Mouse (Mus musculus) ES-Bruce4 (cell line): ENCODE data around the gene Fam206a. TPM values are rescaled to one million over a fixed set of nuclear protein-coding genes. Genes with fewer than 3 reads are reported as not detected.

Source experiments
- H3K27ac ChIP-seq: 2 replicates; pipeline ENCODE4 v1.5.1; 2012; ENCODE audit warnings: low read length, inconsistent platforms; ENCODE audit not compliant: insufficient read depth
- H3K27me3 ChIP-seq: 2 replicates; pipeline ENCODE4 v1.6.1; 2012; ENCODE audit warnings: mild to moderate bottlenecking, low read length, inconsistent platforms; ENCODE audit not compliant: control insufficient read depth, poor library complexity, insufficient read depth, severe bottlenecking
- H3K36me3 ChIP-seq: 2 replicates; pipeline ENCODE4 v1.6.1; 2012; ENCODE audit warnings: inconsistent platforms, mild to moderate bottlenecking, low read length, moderate library complexity; ENCODE audit not compliant: control insufficient read depth, poor library complexity, insufficient read depth, severe bottlenecking
- H3K4me1 ChIP-seq: one replicate; pipeline ENCODE4 v1.8.1; 2011; ENCODE audit warnings: low read length; ENCODE audit not compliant: control insufficient read depth, insufficient read depth
- H3K4me3 ChIP-seq: 2 replicates; pipeline ENCODE4 v1.5.1; 2011; ENCODE audit warnings: low read depth, mild to moderate bottlenecking, low read length
- H3K9ac ChIP-seq: 2 replicates; pipeline ENCODE4 v1.6.1; 2012; ENCODE audit warnings: low read depth, mild to moderate bottlenecking, inconsistent platforms; ENCODE audit not compliant: poor library complexity, severe bottlenecking
- H3K9me3 ChIP-seq: replicated peaks from 2 replicates; pipeline ENCODE4 v1.6.1; 2012; ENCODE audit warnings: mild to moderate bottlenecking, low read length, inconsistent platforms; ENCODE audit not compliant: control insufficient read depth, poor library complexity, insufficient read depth, severe bottlenecking
- EP300 ChIP-seq: IDR thresholded peaks from 2 replicates; pipeline ENCODE4 v1.6.1; 2011; ENCODE audit warnings: low read depth, low read length; ENCODE audit not compliant: insufficient read depth
- POLR2A ChIP-seq: IDR thresholded peaks from one replicate; pipeline ENCODE4 v1.8.1; 2011; ENCODE audit warnings: low read length; ENCODE audit not compliant: insufficient read depth
- polyA plus RNA-seq: library from polyadenylated mRNA; stranded (reverse); fragments of >200 nt; gene quantifications from 2 replicates; pipeline ENCODE4 v1.2.4, GENCODE M21; 2011; ENCODE audit warnings: low read depth; ENCODE audit not compliant: missing spikeins, insufficient read depth, insufficient read length

Fam206a gene
- polyA plus RNA-seq, 1 experiment: 15.9 TPM

- H3K27ac ChIP-seq: peak overlapping the region; percentile 89
- no peaks in the 10 kb centered on the region for H3K27me3 ChIP-seq
- peak overlapping the region; percentile 13; the same call in 1 of the 2 replicates for H3K9ac ChIP-seq
- H3K4me1 ChIP-seq: peaks cover 5% of the 10 kb centered on the region
- no peaks in the 10 kb centered on the region for H3K36me3 ChIP-seq
- H3K9me3 ChIP-seq: no peaks in the 10 kb centered on the region
- no peak overlapping the region for H3K4me3 ChIP-seq
- peak; percentile 87 for TF ChIP-seq EP300
- TF ChIP-seq POLR2A: no peak
These were observed 56.6 kb downstream of the Fam206a start for GRCm38 (mm10) chr4:56858733-56859132.

Other genes with a start within 250 kb of the Fam206a start
- not detected in 2 replicates for gene Gm26657, start 62.3 kb upstream of the Fam206a start, polyA plus RNA-seq
- gene Actl7b, start 60.9 kb upstream of the Fam206a start, polyA plus RNA-seq: 0.70 TPM in 1 of 2 replicates, not detected in the other
- gene Actl7a, start 58.9 kb upstream of the Fam206a start, polyA plus RNA-seq: not detected in 2 replicates
- 60.6 and 82.2 TPM in 2 replicates for gene Elp1, start within 50 bp of the Fam206a start, polyA plus RNA-seq
- gene Ctnnal1, start 62.8 kb downstream of the Fam206a start, polyA plus RNA-seq: 95.7 and 98.7 TPM in 2 replicates
- gene Tmem245, start 145.1 kb downstream of the Fam206a start, polyA plus RNA-seq: 60.6 and 61.9 TPM in 2 replicates
- 1.0 and 1.4 TPM in 2 replicates for gene Frrs1l, start 188.0 kb downstream of the Fam206a start, polyA plus RNA-seq